Mouse (Mus musculus) kidney, adult 2 months (tissue): ENCODE results near the gene Gucy1b1.

Experiments
- CTCF ChIP-seq: fragments of 200-500 bp; conservative IDR thresholded peaks from 2 replicates; pipeline ENCODE4 v1.5.1; 2011; ENCODE audit warnings: low read depth, mild to moderate bottlenecking, control low read depth, low read length, moderate library complexity, mixed read lengths; ENCODE audit not compliant: insufficient read depth, insufficient read length
- POLR2A ChIP-seq: fragments of 200-500 bp; IDR thresholded peaks from one replicate; pipeline ENCODE4 v1.6.1; 2011; ENCODE audit warnings: low read depth, low read length, control low read depth

- TF ChIP-seq CTCF: no peak
- TF ChIP-seq POLR2A: no peak
Observed at GRCm38 (mm10) chr3:82036262-82037044, 38.0 kb downstream of the Gucy1b1 start.
